Mouse (Mus musculus) heart, embryonic 15.5 days (tissue): ENCODE data around the gene Scn2b. TPM values are rescaled to one million over a fixed set of nuclear protein-coding genes. Genes with fewer than 3 reads are reported as not detected.

Source experiments
- polyA plus RNA-seq: library from polyadenylated mRNA; unstranded; fragments of >200 nt; fragmentation: Nextera tagmentation; extraction: Ambion mirVana; gene quantifications from 2 replicates; pipeline ENCODE4 v1.2.1, GENCODE M21; 2015

Scn2b gene
- polyA plus RNA-seq, 1 experiment from 2014 or later, result 1.2 TPM

Other genes starting within 250 kb of the Scn2b start
- gene Kmt2a, start 236.5 kb upstream of the Scn2b start, polyA plus RNA-seq, result 9.3 and 10.1 TPM in 2 replicates
- 1,028 and 1,424 TPM in 2 replicates for gene Atp5l, start 197.0 kb upstream of the Scn2b start, polyA plus RNA-seq
- 14.7 and 17.6 TPM in 2 replicates for gene Ube4a, start 152.2 kb upstream of the Scn2b start, polyA plus RNA-seq
- 5.5 and 64.7 TPM in 2 replicates for gene Cd3g, start 137.4 kb upstream of the Scn2b start, polyA plus RNA-seq
- 1.4 and 16.0 TPM in 2 replicates for gene Cd3d, start 136.0 kb upstream of the Scn2b start, polyA plus RNA-seq
- 2.9 and 43.3 TPM in 2 replicates for gene Cd3e, start 108.2 kb upstream of the Scn2b start, polyA plus RNA-seq
- gene Mpzl2, start 78.0 kb upstream of the Scn2b start, polyA plus RNA-seq, result 1.1 and 7.4 TPM in 2 replicates
- gene Mpzl3, start 62.6 kb upstream of the Scn2b start, polyA plus RNA-seq, result 1.4 and 1.6 TPM in 2 replicates
- 0.19 and 0.71 TPM in 2 replicates for gene Jaml, start 38.6 kb upstream of the Scn2b start, polyA plus RNA-seq
- 0.16 and 1.2 TPM in 2 replicates for gene Scn4b, start 20.6 kb downstream of the Scn2b start, polyA plus RNA-seq
- not detected in 2 replicates for gene BC049352, start 64.2 kb downstream of the Scn2b start, polyA plus RNA-seq
- 0.21 and 0.85 TPM in 2 replicates for gene Tmprss4, start 86.3 kb downstream of the Scn2b start, polyA plus RNA-seq
- 0.84 and 1.7 TPM in 2 replicates for gene Il10ra, start 151.4 kb downstream of the Scn2b start, polyA plus RNA-seq
- 0.09 and 0.30 TPM in 2 replicates for gene Tmprss13, start 201.3 kb downstream of the Scn2b start, polyA plus RNA-seq